Mouse (Mus musculus) adrenal gland, adult 8-10 months (tissue): ENCODE measurements at regions not wholly inside any gene's neighbourhood (a gene's known extent, or its start where the extent isn't known, plus 50 kb on each side); places are given as distances from the start of the nearest gene placed in this dataset.
A peak's percentile ranks its signal among the peaks of the same experiment; 100 is the strongest.

ENCODE experiments used
- DNase-seq: peaks from one replicate; pipeline ENCODE4 v3.0.0; 2022

DNA sequence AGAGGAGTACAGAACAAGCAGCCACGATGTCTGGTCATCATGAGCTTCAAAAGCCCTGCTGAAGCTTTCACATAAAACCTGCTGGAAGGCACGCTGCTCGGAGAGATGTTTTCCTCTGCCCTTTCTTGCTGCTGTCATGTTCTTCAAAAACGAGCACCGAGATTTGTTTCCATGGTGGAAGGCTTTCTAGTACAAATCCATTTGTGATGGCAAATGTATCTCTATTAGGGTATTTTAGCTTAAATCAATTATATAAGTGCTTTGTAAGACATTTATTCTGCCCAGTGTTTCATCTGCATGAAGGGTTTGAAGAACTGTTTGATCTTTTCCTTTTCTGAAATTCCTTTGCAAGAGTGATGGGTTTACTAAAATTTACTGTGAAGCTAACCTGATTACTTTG lies 253.1 kb downstream of the Fam173b start:
- DNase-seq: no peak

DNA sequence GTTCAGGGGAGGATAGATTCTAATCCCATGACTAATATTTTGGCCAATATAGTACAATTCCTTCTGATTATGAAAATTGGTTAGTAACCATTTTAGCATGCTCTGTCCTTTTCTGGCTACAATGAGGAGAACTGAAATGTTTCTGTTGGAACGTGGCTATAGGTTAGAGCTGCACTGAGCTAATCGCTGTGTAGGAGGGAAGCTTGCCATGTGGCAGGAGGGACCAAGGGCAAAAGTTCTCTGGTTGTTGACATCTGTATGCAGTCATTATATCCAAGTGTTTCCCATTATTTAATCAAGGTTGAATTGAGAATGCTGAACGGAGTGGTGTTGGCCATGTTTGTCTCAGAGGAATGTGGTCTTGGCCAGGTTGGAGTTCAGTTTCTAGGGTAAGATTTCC lies 253.5 kb downstream of the Fam173b start:
- DNase-seq: no peak

DNA sequence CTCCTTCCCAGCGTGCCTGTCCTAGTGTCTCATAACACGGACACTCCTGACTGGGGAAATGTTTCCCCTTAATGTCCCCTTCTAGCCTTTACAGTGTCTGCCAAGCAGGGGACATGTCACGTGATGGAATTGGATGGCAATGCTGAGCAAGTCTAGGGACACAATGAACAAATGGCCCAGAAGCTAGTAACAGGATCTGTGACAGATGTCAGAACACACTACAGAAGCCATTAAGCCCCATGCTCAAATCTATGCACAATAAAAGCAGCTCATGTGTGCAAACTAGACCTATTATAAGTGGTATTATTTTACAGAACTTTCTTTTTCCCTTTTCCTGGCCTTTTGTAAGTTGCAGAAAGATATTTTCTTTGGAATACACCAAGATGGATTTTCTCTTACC lies 267.4 kb downstream of the Fam173b start:
- no peak for DNase-seq

DNA sequence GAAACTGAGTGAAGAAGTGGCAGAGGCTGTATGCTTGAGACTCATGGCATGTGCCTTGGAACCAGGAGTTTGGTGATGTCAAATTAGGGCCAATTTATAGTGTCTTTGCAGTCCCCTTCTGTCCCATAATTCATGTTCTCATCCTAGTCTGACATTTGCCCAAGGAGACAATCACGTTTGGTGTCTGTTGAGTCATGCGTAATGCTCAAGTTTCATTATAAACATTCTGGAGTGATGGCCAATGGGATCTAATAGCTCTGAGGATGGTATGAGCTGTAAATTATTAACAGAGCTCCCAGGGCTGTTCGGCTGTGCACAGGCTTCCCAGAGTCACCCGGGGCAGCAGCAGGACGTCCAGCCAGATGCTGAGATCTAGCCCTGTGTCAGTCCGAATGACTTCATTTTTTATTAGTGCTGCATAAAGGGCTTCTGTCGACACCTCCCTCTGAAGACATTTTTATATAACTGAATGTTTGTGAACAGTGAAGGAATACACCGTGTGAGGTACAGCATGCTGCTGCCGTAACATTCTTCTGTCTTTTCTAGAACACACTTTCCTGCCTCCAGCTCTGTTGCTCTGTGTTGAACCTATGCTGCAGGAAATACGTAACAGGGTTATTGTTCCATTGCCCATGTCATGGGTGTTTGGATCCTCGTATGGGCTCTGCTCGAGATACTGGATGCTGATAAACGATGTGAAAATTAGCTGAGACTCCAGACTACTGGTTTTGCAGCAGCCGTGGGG lies 268.2 kb downstream of the Fam173b start:
- no peak for DNase-seq

DNA sequence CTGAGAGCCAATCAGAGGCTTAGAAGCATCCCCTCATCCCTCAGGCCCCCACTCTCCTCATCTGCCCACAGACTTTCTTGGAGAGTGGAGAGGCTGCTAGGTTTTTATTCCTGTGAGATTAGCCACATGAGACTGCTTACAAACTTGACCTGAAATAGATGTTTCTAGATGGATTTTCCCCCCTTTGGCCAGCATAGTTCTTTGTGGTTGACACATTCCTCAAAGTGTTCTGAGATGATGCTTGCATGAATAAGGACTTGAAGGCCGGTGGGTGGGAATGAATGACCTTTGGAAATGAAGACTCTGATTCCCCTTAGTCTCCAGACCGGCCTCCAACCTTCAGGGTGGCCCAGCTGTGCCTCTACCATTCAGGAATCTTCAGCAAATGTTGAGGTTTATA lies 273.8 kb downstream of the Fam173b start:
- DNase-seq: no peak

DNA sequence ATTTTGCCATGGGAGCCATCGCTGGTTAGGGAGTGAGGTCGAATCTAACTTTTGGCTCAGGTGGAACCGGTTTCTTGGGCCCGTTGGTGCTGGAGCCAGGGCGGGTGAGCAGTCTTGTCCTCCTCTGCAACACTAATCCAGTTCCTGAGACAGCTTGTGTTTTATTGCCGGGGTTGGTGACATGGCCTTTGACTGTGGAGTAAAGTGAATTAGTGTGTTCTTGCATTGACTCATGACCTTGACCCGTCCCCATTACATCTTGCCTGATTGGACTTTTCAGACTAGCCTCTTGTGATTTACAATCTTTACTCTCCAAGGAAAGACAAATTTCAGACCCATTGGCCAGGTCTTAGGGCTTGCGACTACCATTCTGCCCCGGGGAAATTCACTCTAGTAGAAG lies 278.8 kb downstream of the Fam173b start:
- peak; percentile 69 for DNase-seq

DNA sequence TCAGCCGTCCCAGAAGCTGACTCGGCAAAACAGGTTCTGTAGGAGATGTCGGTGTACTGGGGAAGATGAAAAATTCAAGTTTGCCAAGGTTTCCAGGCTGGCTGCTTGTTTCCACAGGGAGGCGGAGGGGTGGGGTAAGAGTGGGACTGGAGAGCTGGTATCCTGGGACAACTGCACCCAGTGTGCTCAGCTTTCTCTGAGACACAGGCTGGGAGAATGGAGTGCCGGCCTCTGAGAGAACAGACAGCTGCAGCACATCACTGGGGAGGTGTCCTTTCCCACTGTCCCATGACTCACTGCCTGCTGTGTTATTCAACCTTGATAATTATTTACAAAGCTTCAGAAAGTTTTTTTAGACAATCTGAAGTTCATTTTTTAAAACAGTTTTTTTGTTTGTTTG lies 280.7 kb downstream of the Fam173b start:
- DNase-seq: peak; percentile 37

DNA sequence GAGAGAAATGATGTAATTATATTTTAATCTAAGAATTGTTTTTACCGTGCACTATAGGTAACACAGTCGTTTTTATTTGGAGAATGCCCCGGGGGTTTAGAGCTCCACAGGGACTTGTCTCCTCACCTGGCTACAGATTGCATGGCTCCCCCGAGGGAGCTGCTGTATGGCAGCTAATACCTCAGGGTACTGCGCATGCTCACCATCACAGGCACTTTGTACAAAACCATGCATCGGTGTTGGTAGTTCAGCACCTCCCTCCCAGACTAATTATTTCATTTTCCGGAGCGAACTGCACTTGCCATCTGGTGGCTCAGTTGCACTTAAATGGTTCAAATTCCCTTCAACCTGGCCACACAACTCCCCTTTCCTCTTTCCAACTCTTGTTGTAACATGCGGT lies 281.9 kb downstream of the Fam173b start:
- no peak for DNase-seq

DNA sequence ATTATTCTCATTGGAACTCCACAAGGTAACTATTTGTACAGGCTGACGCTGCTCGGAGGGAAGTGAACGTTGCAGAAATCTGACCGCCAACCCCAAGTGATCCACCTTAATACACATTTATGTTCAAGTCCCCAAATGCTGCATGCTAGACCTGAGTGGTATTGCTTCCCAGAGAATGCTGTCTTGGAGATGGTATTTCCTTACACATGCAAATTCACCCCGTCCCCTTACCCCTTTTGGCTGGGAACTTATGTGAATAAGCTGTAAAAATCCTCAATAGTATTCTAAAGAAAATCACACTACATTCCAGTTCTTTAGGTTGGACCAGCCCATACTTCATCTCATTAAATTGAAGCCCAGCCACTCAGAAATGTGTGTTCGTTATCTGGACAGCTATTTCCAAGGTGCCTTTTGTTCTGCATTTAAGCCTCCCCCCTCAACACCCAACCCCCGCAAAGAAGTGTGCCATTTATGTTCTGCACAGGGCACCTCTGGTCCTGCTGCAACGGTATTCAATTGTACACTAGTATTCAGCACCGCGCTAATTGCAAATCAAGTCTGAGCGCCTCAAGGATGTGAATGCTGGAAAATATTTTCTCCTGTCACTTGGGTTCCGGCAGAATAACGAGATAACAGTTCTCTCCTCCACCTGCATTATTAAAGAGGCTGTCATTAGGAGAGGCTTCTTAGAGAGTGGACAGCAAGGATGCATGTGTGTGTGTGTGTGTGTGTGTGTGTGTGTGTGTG lies 278.0 kb upstream of the Tas2r119 start:
- no peak for DNase-seq

DNA sequence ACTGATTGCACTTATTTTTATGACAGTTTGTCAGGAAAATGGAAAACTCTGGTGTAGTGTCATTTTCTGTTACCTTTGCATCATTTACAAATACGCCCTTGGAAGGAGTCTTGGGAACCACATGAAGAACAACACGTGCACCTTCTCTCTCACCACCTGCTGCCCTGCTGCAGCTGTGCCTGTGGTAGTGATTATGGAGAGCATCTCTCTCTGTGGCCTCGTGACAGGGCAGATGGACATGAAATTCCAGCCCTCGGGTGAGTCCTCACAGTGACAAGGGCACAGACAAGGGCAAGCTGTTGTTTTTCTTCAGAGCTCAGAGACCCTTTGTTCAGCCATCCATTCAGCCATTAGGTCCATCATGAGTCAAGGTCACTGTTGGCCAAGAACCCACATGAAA lies 276.8 kb upstream of the Tas2r119 start:
- DNase-seq: no peak

DNA sequence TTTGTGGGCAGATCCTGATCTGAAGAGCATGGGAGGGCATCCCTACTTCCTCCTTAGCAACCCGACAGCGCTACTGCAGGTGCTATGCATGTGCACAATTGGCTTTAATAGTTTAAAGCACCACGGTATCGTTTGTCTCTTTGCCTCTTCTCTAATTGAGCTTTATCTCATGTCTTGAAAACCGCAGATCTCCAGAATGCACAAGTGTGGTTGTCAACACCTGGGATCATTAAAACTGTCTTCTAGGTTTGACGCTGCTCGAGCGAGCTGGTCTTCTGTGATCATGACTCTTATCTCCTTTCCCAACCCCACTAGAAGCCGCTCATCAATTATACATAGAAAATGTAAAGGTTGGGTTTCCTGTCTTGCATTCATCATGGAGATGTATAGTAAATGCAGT lies 268.7 kb upstream of the Tas2r119 start:
- no peak for DNase-seq

DNA sequence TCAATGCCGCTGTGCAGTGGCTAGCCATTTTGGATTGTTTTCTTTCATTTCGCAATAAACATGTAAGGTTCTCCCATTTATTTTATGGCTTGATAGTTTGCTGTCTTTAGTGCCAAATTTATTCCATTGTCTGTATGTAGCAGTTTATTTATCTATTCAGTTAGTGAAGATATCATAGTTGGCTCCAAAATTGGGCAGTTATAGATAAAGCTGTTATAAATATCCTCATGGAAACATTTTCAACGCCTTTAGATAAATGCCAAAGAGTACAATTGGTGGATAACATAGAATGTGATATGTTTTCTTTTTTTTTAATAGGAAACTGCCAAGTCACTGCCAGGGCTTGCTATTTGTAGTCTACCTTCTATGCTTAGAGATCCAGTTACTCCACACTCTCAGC lies 265.1 kb upstream of the Tas2r119 start:
- no peak for DNase-seq

DNA sequence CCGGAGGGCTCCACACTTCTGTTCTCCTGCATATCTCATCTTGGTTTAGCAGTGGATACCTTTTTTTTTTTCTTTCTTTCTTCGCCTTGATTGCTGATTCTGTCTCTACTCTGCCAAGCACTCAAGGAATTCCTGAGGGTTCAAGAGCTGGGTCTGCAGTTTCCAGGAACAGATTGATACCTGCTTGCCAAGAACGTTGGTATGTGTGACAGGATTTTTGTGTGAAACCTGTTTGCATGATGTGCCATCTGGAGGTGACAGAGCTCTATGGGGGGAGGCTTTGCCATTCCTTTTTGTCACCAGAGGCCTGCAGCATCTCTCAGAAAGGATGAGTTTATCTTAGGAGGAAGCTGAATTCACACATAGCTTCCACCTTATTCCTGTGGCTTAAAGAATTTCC lies 255.6 kb upstream of the Tas2r119 start:
- DNase-seq: no peak

DNA sequence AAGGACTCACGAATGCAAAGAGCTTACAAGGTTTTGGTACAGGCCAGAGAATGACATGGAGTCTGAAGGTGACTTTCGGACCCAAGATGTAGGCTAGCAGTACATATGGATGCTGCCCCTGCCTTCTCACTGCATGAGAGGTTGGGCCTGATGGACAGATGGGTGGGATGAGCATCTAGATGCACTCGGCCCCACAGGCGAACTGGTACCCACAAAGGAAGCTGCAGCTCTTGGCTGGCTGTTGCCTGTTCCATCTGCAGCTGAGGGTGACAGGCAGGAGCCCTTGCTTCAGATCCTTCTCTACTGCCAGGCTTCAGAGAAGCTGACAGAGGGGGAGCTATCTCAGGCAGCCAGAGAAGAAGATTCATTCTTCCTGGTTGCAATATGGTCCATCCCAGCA lies 216.8 kb upstream of the Tas2r119 start:
- DNase-seq: no peak

DNA sequence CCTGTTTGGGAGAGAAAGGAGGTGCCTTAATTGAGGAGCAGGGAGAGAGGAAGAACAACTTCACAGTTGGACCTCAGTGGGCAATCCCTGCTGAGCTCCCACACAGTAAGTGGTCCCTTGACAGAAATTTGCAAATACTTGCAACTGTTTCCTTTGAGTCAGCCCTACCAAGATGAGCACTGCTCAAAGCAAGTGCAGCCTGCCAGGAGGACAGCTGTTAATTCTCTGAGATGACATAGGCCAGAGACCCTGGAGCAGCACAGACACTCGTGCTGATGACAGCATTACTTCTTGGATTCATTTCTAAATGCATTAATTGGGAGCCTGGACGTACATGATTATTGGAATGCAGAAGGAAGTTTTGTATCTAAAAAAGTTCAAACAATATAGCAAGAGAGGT lies 215.1 kb upstream of the Tas2r119 start:
- no peak for DNase-seq

DNA sequence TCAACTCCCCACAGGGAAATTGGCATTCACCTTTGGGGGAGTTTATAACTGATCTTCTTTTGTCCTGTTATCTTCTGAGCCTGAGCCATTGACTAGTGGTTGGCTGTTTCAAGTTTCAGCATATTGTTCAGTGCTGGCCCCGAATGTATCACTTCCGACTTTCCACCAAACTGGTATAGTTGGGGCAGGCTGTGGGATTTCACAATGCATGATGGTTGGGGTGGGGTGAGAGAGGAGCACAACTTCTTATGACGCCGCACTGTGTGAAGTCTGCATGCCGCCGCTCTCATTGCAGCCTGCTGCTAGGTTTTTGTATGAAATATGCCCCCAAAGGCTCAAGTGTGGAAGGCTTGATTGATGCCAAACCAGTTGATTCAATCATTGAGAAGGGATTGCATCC lies 212.2 kb upstream of the Tas2r119 start:
- DNase-seq: no peak

DNA sequence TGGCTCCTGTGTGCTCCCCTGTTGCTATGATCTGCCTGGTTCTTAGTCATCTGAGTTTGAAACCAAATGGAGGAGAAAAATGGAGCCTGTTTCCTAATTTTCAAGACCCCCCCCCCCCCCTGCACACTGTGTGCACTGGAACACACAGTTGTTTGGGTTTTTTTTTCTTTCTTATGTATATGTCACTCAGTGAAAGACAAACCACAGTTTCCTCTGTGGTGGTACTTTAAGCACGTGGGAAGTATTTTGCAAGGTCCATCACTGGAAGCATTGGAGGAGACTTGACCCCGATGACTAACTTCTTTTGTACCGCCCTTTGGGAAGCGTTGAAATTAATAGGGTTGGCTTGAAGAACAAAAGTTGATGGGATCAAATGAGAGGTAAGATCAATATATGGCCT lies 211.5 kb upstream of the Tas2r119 start:
- no peak for DNase-seq

DNA sequence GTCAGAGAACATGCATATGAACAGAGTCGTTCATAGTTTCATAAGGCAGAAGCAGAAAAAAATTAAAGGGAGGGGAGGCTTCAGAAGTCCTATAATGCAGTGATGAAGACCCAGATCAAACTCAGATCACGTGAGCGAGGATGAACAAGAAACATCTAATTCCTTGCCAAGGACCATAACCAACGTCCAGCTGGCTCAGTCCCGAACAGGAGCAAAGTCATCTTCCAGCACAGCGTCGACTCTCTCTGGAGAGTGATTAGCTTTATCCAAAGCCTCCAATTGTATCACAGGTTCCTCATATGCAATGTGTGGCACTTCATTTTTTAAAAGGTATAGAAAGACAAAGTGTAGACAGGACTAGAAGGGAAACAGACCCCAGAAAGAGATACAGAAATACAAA lies 204.2 kb upstream of the Tas2r119 start:
- no peak for DNase-seq

DNA sequence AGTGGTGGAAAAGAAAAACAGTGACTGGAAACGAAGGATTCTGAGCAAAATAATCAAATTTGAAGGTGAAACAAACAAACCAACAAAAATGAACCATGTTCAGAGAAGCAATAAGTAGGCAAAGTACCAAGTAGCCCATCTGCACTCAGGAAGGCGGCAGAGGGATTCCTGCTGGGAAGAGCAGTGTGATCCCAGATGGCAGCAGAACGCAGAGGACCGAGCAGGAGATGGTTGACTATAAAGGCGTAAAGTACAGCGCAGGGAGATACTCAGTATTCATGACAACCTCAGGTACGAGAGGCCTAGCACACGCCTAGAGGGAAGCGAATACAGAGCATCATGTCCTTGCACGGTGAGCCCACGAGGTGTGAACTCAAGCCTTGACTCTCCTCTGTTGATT lies 203.2 kb upstream of the Tas2r119 start:
- no peak for DNase-seq

DNA sequence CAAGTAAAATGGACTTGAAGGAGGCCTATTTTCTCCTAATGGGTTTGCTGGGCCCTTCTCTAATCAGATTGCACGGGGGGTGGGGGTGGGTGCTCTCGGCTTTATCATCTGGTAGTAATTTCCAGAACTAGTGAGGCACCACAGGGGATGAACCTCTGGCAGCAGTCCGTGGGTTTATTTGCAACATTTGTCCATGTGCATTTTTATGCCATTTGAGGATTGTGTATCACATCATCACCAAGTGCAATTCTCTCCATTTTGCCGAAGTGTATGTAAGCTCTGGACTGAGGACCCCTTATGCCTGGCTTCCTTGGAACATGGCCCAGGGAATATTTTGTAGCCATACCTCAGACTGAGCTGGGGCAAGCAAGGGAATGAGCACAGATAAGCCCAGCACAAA lies 200.6 kb upstream of the Tas2r119 start:
- no peak for DNase-seq

DNA sequence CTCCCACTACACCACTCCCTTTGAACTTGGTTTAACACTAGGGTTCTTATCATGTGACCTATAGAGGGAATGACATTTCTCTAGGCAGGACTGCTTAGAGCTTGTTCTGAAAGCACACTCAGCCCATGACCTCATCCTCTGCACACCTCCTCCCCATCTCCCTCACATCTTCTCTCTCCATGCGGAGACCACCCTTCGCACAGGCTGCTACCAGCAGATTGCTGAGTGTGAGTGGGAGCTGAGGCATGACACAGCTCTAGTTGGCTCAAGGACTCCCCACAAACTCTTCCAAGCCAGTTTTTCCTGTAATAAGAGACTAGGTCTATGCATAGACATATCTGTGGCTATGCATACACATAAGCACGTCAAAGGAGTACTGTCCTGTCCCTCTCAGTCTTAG lies 199.5 kb upstream of the Tas2r119 start:
- no peak for DNase-seq

DNA sequence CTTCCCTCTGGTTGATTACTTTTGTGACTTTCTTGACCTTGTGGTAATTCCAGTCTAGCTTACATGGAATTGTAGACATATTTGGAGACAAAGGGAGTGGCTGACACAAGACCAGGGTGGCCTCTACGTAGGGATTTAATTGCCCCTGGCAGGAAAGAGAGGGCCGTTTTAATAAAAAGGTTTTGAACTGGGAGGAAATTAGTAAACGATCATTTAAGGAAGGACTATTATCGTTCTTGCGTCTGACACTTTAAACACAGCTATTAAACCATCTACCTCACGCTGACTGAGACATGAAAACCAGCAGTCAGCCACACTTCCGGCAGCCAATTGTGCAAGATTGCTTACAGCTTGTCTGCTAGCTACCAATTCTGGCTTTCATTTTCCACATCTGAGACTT lies 197.1 kb upstream of the Tas2r119 start:
- DNase-seq: no peak

DNA sequence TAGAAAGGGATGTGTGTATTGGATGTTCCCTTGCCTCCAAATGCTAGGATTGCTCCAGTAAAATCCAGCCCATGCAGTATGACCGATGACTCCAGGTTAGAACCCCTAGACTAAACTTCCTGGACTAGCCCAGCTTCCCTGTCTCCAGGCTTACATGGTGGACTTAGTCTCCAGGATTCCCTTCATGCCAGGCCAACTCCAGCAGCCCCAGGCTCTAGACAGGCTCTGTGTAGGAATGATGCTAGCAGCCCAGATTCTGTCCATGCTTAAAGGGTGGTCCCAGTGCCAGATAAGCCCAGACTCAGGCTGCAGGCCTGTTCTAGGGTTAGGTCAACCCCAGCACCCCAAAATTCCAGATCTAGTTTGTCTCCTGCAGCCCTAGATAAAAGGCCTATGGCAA lies 196.3 kb upstream of the Tas2r119 start:
- no peak for DNase-seq

DNA sequence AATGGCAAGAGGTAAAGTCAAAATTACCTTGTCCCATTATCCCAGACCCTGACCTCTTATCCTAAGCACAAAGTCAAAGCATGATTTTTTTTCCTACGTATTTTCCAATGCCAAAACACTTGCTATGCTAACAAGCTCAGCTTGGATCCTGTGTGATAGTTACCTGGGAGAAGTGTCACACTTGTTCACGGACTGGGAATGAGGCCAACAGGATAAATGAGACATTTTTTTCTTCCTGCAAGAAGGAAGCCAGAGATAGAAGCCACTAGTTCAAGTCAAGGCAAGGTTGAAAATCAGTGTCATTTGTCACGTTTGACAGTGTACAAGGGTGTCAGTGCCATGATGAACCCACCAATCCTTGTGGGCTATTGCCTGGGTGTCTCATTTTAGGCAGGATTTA lies 189.8 kb upstream of the Tas2r119 start:
- no peak for DNase-seq

DNA sequence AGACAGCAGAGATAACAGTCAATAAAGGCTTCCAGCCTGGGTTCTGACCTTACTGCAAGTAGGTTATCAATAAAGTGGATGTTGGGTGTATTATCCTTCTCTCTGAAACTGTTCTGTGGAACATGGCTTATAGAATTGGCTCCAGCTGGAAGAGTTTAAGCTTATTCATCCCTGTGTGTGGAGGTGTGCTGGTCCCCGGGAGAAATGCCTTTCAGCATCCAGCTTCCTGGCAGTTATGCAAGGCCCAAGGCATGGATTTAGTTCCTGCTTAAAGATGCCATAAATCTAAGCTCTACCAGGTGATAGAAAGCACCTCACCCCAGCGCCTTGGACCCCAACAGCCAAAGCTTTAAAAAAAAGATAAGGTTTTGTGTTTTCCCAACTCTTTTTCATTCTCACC lies 188.0 kb upstream of the Tas2r119 start:
- no peak for DNase-seq
